Mouse (Mus musculus): ENCODE results near the gene Xrra1. TPM values are rescaled to one million over a fixed set of nuclear protein-coding genes. Genes with fewer than 3 reads are reported as not detected.

Xrra1 gene
- polyA plus RNA-seq, 1 experiment from 2014 or later: 0.48 TPM

- H3K4me3 ChIP-seq: no peak overlapping the region
- 86% methylated on average over 5 of the region's 5 CpGs for WGBS
- H3K36me3 ChIP-seq (replicated peaks): peaks cover 31% of the 10 kb centered on the region
- H3K27me3 ChIP-seq (ENCODE audit: poor library complexity, severe bottlenecking): no peaks in the 10 kb centered on the region
- H3K9me3 ChIP-seq: no peaks in the 10 kb centered on the region
- no peak for DNase-seq (ENCODE audit: extremely low spot score, low spot score)
- peaks cover 6% of the 10 kb centered on the region for H3K4me1 ChIP-seq
- no peak overlapping the region for H3K27ac ChIP-seq
Measured at GRCm38 (mm10) chr7:99833115-99833845, 25.6 kb upstream of the Xrra1 start.

GRCm38 (mm10) chr7:99833846-99834222 lies 25.1 kb upstream of the Xrra1 start:
- Histone ChIP-seq H3K9me3 (no peaks in the 10 kb centered on the region), H3K27ac (no peak overlapping the region), H3K27me3 (ENCODE audit: poor library complexity, severe bottlenecking) (no peaks in the 10 kb centered on the region), H3K4me1 (peaks cover under 1% of the 10 kb centered on the region), H3K4me3 (no peak overlapping the region), H3K36me3 (replicated peaks) (peaks cover 36% of the 10 kb centered on the region)
- 91% methylated on average over 2 of the region's 2 CpGs for WGBS
- DNase-seq (ENCODE audit: extremely low spot score, low spot score): no peak

- 89% methylated on average over 5 of the region's 5 CpGs for WGBS
- no peak overlapping the region for H3K27ac ChIP-seq
- H3K4me3 ChIP-seq: no peak overlapping the region
- H3K9me3 ChIP-seq: no peaks in the 10 kb centered on the region
- no peaks in the 10 kb centered on the region for H3K4me1 ChIP-seq
- H3K27me3 ChIP-seq (ENCODE audit: poor library complexity, severe bottlenecking): no peaks in the 10 kb centered on the region
- DNase-seq (ENCODE audit: extremely low spot score, low spot score): no peak
- peaks cover 42% of the 10 kb centered on the region for H3K36me3 ChIP-seq (replicated peaks)
Measured at GRCm38 (mm10) chr7:99834314-99834853, 24.5 kb upstream of the Xrra1 start.

- Histone ChIP-seq H3K27me3 (ENCODE audit: poor library complexity, severe bottlenecking) (no peaks in the 10 kb centered on the region), H3K36me3 (replicated peaks) (peaks cover 66% of the 10 kb centered on the region), H3K4me1 (no peaks in the 10 kb centered on the region), H3K4me3 (no peak overlapping the region), H3K9me3 (no peaks in the 10 kb centered on the region), H3K27ac (no peak overlapping the region)
- WGBS: 83% methylated on average over 4 of the region's 4 CpGs
- DNase-seq (ENCODE audit: extremely low spot score, low spot score): no peak
Measured at GRCm38 (mm10) chr7:99836781-99837180, 22.1 kb upstream of the Xrra1 start.

- WGBS: 93% methylated on average over 6 of the region's 6 CpGs
- peaks cover 73% of the 10 kb centered on the region for H3K36me3 ChIP-seq (replicated peaks)
- DNase-seq (ENCODE audit: extremely low spot score, low spot score): no peak
- H3K4me1 ChIP-seq: no peaks in the 10 kb centered on the region
- no peak overlapping the region for H3K4me3 ChIP-seq
- H3K27me3 ChIP-seq (ENCODE audit: poor library complexity, severe bottlenecking): no peaks in the 10 kb centered on the region
- H3K9me3 ChIP-seq: no peaks in the 10 kb centered on the region
- no peak overlapping the region for H3K27ac ChIP-seq
Measured at GRCm38 (mm10) chr7:99837358-99838071, 21.4 kb upstream of the Xrra1 start.

- no peak overlapping the region for H3K4me3 ChIP-seq
- H3K27me3 ChIP-seq (ENCODE audit: poor library complexity, severe bottlenecking): no peaks in the 10 kb centered on the region
- no peak overlapping the region for H3K27ac ChIP-seq
- 95% methylated on average over 3 of the region's 3 CpGs for WGBS
- H3K4me1 ChIP-seq: no peaks in the 10 kb centered on the region
- no peaks in the 10 kb centered on the region for H3K9me3 ChIP-seq
- DNase-seq (ENCODE audit: extremely low spot score, low spot score): no peak
- peaks cover 81% of the 10 kb centered on the region for H3K36me3 ChIP-seq (replicated peaks)
Measured at GRCm38 (mm10) chr7:99838241-99838640, 20.7 kb upstream of the Xrra1 start.

- no peaks in the 10 kb centered on the region for H3K4me1 ChIP-seq
- H3K27me3 ChIP-seq (ENCODE audit: poor library complexity, severe bottlenecking): no peaks in the 10 kb centered on the region
- no peak overlapping the region for H3K4me3 ChIP-seq
- peaks cover 90% of the 10 kb centered on the region for H3K36me3 ChIP-seq (replicated peaks)
- WGBS: 96% methylated on average over 8 of the region's 8 CpGs
- DNase-seq (ENCODE audit: extremely low spot score, low spot score): no peak
- H3K9me3 ChIP-seq: no peaks in the 10 kb centered on the region
- H3K27ac ChIP-seq: no peak overlapping the region
Measured at GRCm38 (mm10) chr7:99845533-99846236, 13.2 kb upstream of the Xrra1 start.

GRCm38 (mm10) chr7:99850534-99850933 lies 8.4 kb upstream of the Xrra1 start:
- WGBS: 91% methylated on average over 5 of the region's 5 CpGs
- Histone ChIP-seq H3K9me3 (no peaks in the 10 kb centered on the region), H3K4me3 (no peak overlapping the region), H3K27me3 (ENCODE audit: poor library complexity, severe bottlenecking) (no peaks in the 10 kb centered on the region), H3K36me3 (replicated peaks) (peaks cover 89% of the 10 kb centered on the region), H3K27ac (no peak overlapping the region), H3K4me1 (peaks cover 7% of the 10 kb centered on the region; the same call in 1 of the 2 replicates)
- no peak for DNase-seq (ENCODE audit: extremely low spot score, low spot score)

- H3K4me3 ChIP-seq: no peak overlapping the region
- H3K9me3 ChIP-seq: no peaks in the 10 kb centered on the region
- peaks cover 8% of the 10 kb centered on the region; the same call in 1 of the 2 replicates for H3K4me1 ChIP-seq
- no peak for DNase-seq (ENCODE audit: extremely low spot score, low spot score)
- no peaks in the 10 kb centered on the region for H3K27me3 ChIP-seq (ENCODE audit: poor library complexity, severe bottlenecking)
- no peak overlapping the region for H3K27ac ChIP-seq
- 71% methylated on average over 1 of the region's 1 CpGs for WGBS
- H3K36me3 ChIP-seq (replicated peaks): peaks cover 89% of the 10 kb centered on the region
Measured at GRCm38 (mm10) chr7:99851121-99851520, 7.8 kb upstream of the Xrra1 start.

- DNase-seq (ENCODE audit: extremely low spot score, low spot score): no peak
- H3K9me3 ChIP-seq: no peaks in the 10 kb centered on the region
- H3K27me3 ChIP-seq (ENCODE audit: poor library complexity, severe bottlenecking): no peaks in the 10 kb centered on the region
- H3K4me1 ChIP-seq: peaks cover 13% of the 10 kb centered on the region
- H3K4me3 ChIP-seq: no peak overlapping the region
- H3K27ac ChIP-seq: no peak overlapping the region
- 88% methylated on average over 6 of the region's 6 CpGs for WGBS
- H3K36me3 ChIP-seq (replicated peaks): peaks cover 89% of the 10 kb centered on the region
Measured at GRCm38 (mm10) chr7:99851618-99852017, 7.3 kb upstream of the Xrra1 start.

- Histone ChIP-seq H3K36me3 (replicated peaks) (peaks cover 76% of the 10 kb centered on the region), H3K27ac (no peak overlapping the region), H3K27me3 (ENCODE audit: poor library complexity, severe bottlenecking) (no peaks in the 10 kb centered on the region), H3K9me3 (no peaks in the 10 kb centered on the region), H3K4me1 (peaks cover 27% of the 10 kb centered on the region), H3K4me3 (no peak overlapping the region)
- WGBS: 90% methylated on average over 7 of the region's 7 CpGs
- no peak for DNase-seq (ENCODE audit: extremely low spot score, low spot score)
Measured at GRCm38 (mm10) chr7:99853350-99853749, 5.6 kb upstream of the Xrra1 start.

GRCm38 (mm10) chr7:99854311-99854710 lies 4.6 kb upstream of the Xrra1 start:
- peaks cover 66% of the 10 kb centered on the region for H3K36me3 ChIP-seq (replicated peaks)
- no peaks in the 10 kb centered on the region for H3K9me3 ChIP-seq
- WGBS: 93% methylated on average over 4 of the region's 4 CpGs

More at GRCm38 (mm10) chr7:99854311-99854710, 4.6 kb upstream of the Xrra1 start:
- Histone ChIP-seq H3K4me1 (peaks cover 31% of the 10 kb centered on the region), H3K27me3 (ENCODE audit: poor library complexity, severe bottlenecking) (no peaks in the 10 kb centered on the region), H3K4me3 (no peak overlapping the region), H3K27ac (no peak overlapping the region)
- no peak for DNase-seq (ENCODE audit: extremely low spot score, low spot score)
